Mouse (Mus musculus) ES-E14 (cell line): Measurements from ENCODE around the gene Ppard. TPM values are rescaled to one million over a fixed set of nuclear protein-coding genes. Genes with fewer than 3 reads are reported as not detected.

ENCODE experiments used
- DNase-seq: peaks from one replicate; pipeline ENCODE4 v3.0.0-alpha.2; 2013; ENCODE audit warnings: low read depth, low spot score
- H3K27ac ChIP-seq: 2 replicates; pipeline ENCODE4 v1.5.1; 2012; ENCODE audit warnings: low read depth, mild to moderate bottlenecking, low read length, moderate library complexity, mixed read lengths; ENCODE audit not compliant: poor library complexity, insufficient read depth, severe bottlenecking
- H3K36me3 ChIP-seq: 2 replicates; pipeline ENCODE4 v1.6.1; 2012; ENCODE audit warnings: mild to moderate bottlenecking, low read length, moderate library complexity, mixed read lengths; ENCODE audit not compliant: control insufficient read depth, poor library complexity, insufficient read depth, severe bottlenecking
- H3K4me1 ChIP-seq, 2 experiments: fragments of 150-350 bp in 1 of 2; sonication (generic) in 1 of 2; 2 replicates each; pipeline ENCODE4 v1.6.1; 2012; ENCODE audit warnings: low read length in 2 of 2, mild to moderate bottlenecking in 1 of 2, mixed read lengths in 1 of 2; ENCODE audit not compliant: control insufficient read depth in 2 of 2, insufficient read depth in 2 of 2, poor library complexity in 1 of 2
- H3K4me3 ChIP-seq, 2 experiments: fragments of 150-350 bp in 1 of 2; sonication (generic) in 1 of 2; 2 replicates each; pipeline ENCODE4 v1.5.1; 2012; ENCODE audit warnings: low read length in 2 of 2, low read depth in 1 of 2, mild to moderate bottlenecking in 1 of 2, mixed read lengths in 1 of 2; ENCODE audit not compliant: insufficient read depth in 1 of 2, poor library complexity in 1 of 2, severe bottlenecking in 1 of 2
- H3K9ac ChIP-seq: 2 replicates; pipeline ENCODE4 v1.6.1; 2012; ENCODE audit warnings: low read depth, mild to moderate bottlenecking, low read length, mixed read lengths; ENCODE audit not compliant: poor library complexity, insufficient read depth, severe bottlenecking
- H3K9me3 ChIP-seq: fragments of 150-350 bp; sonication (generic); 2 replicates; pipeline ENCODE4 v1.6.1; 2012; ENCODE audit warnings: low read depth, mild to moderate bottlenecking, low read length; ENCODE audit not compliant: control insufficient read depth, insufficient read depth
- CHD2 ChIP-seq: IDR thresholded peaks from 2 replicates; pipeline ENCODE4 v1.6.1; 2014; ENCODE audit warnings: mild to moderate bottlenecking, low read depth, low read length, inconsistent platforms
- HCFC1 ChIP-seq: IDR thresholded peaks from 2 replicates; pipeline ENCODE4 v1.6.1; 2012; ENCODE audit warnings: low read length, inconsistent platforms, borderline replicate concordance; ENCODE audit not compliant: insufficient read depth
- MAFK ChIP-seq: IDR thresholded peaks from 2 replicates; pipeline ENCODE4 v1.6.1; 2014; ENCODE audit warnings: mild to moderate bottlenecking, low read depth, low read length, inconsistent platforms; ENCODE audit not compliant: insufficient read depth
- ZC3H11A ChIP-seq: IDR thresholded peaks from 2 replicates; pipeline ENCODE4 v1.6.1; 2012; ENCODE audit warnings: low read depth, mild to moderate bottlenecking, inconsistent platforms, low read length, borderline replicate concordance
- ZNF384 ChIP-seq: IDR thresholded peaks from 2 replicates; pipeline ENCODE4 v1.6.1; 2012; ENCODE audit warnings: low read depth, low read length, inconsistent platforms
- in situ Hi-C, 2 experiments: fragments of 600-800 bp; cut with MboI; formaldehyde crosslinking; loops; one replicate each; pipeline ENCODE4 v1.15.1; 2025; ENCODE audit warnings: low sequenced_read_pairs in 2 of 2, inconsistent platforms in 1 of 2; ENCODE audit not compliant: unreplicated experiment in 2 of 2
- total RNA-seq: library from RNA; depleted of rRNA; stranded (reverse); fragments of 300-350 nt; gene quantifications from 2 replicates; pipeline ENCODE4 v1.2.3, GENCODE M21; 2012

The Ppard gene
- total RNA-seq, 1 experiment: 6.7 TPM

- Histone ChIP-seq H3K9me3 (no peaks in the 10 kb centered on the region), H3K27ac (no peak overlapping the region), H3K36me3 (no peaks in the 10 kb centered on the region), H3K9ac (no peak overlapping the region), H3K4me1 (peaks cover 3 to 54% of the 10 kb centered on the region in 2 experiments; a peak in 2 of 4 replicates), H3K4me3 (0 out of 4 replicates have a peak overlapping the region, but pooled peaks of 1 of the 2 experiments have one; percentile 16)
- in situ Hi-C loops: no loop called here
- DNase-seq: no peak
- TF ChIP-seq ZNF384 (no peak), HCFC1 (no peak), MAFK (no peak), ZC3H11A (no peak), CHD2 (no peak)
Observed at GRCm38 (mm10) chr17:28345882-28346281, 113.4 kb downstream of the Ppard start.

DNA sequence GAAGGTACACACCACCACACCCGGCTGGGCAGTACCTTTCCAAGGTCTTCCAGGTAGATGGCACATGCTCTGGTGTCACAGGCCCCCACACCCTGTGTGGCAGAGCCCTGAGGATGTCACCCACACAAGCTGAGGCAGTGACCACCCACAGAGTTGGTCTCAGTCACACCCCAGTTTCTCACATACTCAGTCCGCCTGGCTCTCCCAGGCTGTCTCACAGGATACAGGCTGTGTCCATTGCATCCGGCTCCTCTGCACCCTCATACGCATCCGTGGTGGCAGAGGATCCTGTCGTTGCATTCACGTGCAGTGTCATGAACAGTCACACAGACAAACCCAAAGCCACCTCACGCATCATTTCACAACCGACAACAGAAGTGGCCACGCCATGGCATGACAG, 114.8 kb downstream of the Ppard start:
- Histone ChIP-seq H3K4me1 (peaks cover 3 to 59% of the 10 kb centered on the region in 2 experiments; a peak in 2 of 4 replicates), H3K4me3 (no peak overlapping the region), H3K9ac (no peak overlapping the region), H3K9me3 (no peaks in the 10 kb centered on the region), H3K36me3 (no peaks in the 10 kb centered on the region), H3K27ac (no peak overlapping the region)
- TF ChIP-seq CHD2 (no peak), ZNF384 (no peak), MAFK (no peak)
- no peak for DNase-seq
- in situ Hi-C loops: no loop called here

GRCm38 (mm10) chr17:28348211-28348610, 115.7 kb downstream of the Ppard start:
- H3K9me3 ChIP-seq: no peaks in the 10 kb centered on the region
- H3K4me3 ChIP-seq: no peak overlapping the region
- H3K4me1 ChIP-seq: peaks cover 4 to 57% of the 10 kb centered on the region in 2 experiments; a peak in 2 of 4 replicates
- no peak for DNase-seq
- H3K36me3 ChIP-seq: no peaks in the 10 kb centered on the region
- in situ Hi-C loops: no loop called here
- no peak overlapping the region for H3K9ac ChIP-seq
- TF ChIP-seq ZC3H11A (no peak), CHD2 (no peak), MAFK (no peak), ZNF384 (no peak), HCFC1 (no peak)
- H3K27ac ChIP-seq: no peak overlapping the region

GRCm38 (mm10) chr17:28349264-28349880, 116.9 kb downstream of the Ppard start:
- no peaks in the 10 kb centered on the region for H3K9me3 ChIP-seq
- H3K36me3 ChIP-seq: no peaks in the 10 kb centered on the region
- H3K4me3 ChIP-seq: peak overlapping the region; percentile 73 to 93
- peak overlapping the region; percentile 47; the same call in 1 of the 2 replicates for H3K9ac ChIP-seq
- DNase-seq: no peak
- H3K4me1 ChIP-seq: peaks cover 4 to 51% of the 10 kb centered on the region in 2 experiments; a peak in 2 of 4 replicates
- in situ Hi-C loops: no loop called here
- no peak for TF ChIP-seq ZNF384
- no peak for TF ChIP-seq ZC3H11A
- H3K27ac ChIP-seq: no peak overlapping the region

GRCm38 (mm10) chr17:28349901-28350465, 117.5 kb downstream of the Ppard start:
- in situ Hi-C loops: no loop called here
- H3K4me1 ChIP-seq: peaks cover 2 to 45% of the 10 kb centered on the region in 2 experiments; a peak in 2 of 4 replicates
- H3K9ac ChIP-seq: peak overlapping the region; percentile 47
- DNase-seq: no peak
- H3K27ac ChIP-seq: no peak overlapping the region
- H3K4me3 ChIP-seq: peak overlapping the region; percentile 73 to 93
- TF ChIP-seq MAFK (no peak), HCFC1 (no peak), CHD2 (no peak)
- H3K9me3 ChIP-seq: no peaks in the 10 kb centered on the region
- no peaks in the 10 kb centered on the region for H3K36me3 ChIP-seq
